Mouse (Mus musculus) urinary bladder, postnatal 14 days (tissue): ENCODE results near the gene Sh3pxd2a.
A peak's percentile ranks its signal among the peaks of the same experiment; 100 is the strongest.

Experiments used
- DNase-seq: peaks from one replicate; pipeline ENCODE4 v3.0.0; 2021; ENCODE audit warnings: low spot score

The Sh3pxd2a gene

GRCm38 (mm10) chr19:47491853-47492252 is 27.7 kb upstream of the Sh3pxd2a start:
- no peak for DNase-seq

- no peak for DNase-seq
Measured at GRCm38 (mm10) chr19:47489233-47489632, 25.0 kb upstream of the Sh3pxd2a start.

GRCm38 (mm10) chr19:47488250-47488649 is 24.0 kb upstream of the Sh3pxd2a start:
- peak; percentile 67 for DNase-seq

GRCm38 (mm10) chr19:47487572-47487971 is 23.4 kb upstream of the Sh3pxd2a start:
- no peak for DNase-seq

GRCm38 (mm10) chr19:47485997-47486566 is 21.9 kb upstream of the Sh3pxd2a start:
- DNase-seq = no peak

- no peak for DNase-seq
Measured at GRCm38 (mm10) chr19:47484110-47484509, 19.9 kb upstream of the Sh3pxd2a start.

GRCm38 (mm10) chr19:47483346-47483745 is 19.1 kb upstream of the Sh3pxd2a start:
- no peak for DNase-seq

- DNase-seq = no peak
Measured at GRCm38 (mm10) chr19:47473453-47473852, 9.3 kb upstream of the Sh3pxd2a start.

GRCm38 (mm10) chr19:47472881-47473400 is 8.7 kb upstream of the Sh3pxd2a start:
- no peak for DNase-seq

GRCm38 (mm10) chr19:47471808-47472207 is 7.6 kb upstream of the Sh3pxd2a start:
- no peak for DNase-seq

GRCm38 (mm10) chr19:47468750-47469149 is 4.5 kb upstream of the Sh3pxd2a start:
- DNase-seq = no peak

GRCm38 (mm10) chr19:47466775-47467174 is 2.6 kb upstream of the Sh3pxd2a start:
- DNase-seq = no peak

- no peak for DNase-seq
Measured at GRCm38 (mm10) chr19:47465467-47465866, 1.3 kb upstream of the Sh3pxd2a start.

GRCm38 (mm10) chr19:47463636-47464303 is 431 bp downstream of the Sh3pxd2a start:
- peak; percentile 87 for DNase-seq

- no peak for DNase-seq
Measured at GRCm38 (mm10) chr19:47463206-47463605, 995 bp downstream of the Sh3pxd2a start.

- DNase-seq = no peak
Measured at GRCm38 (mm10) chr19:47462725-47463124, 1.5 kb downstream of the Sh3pxd2a start.

- DNase-seq = no peak
Measured at GRCm38 (mm10) chr19:47461838-47462237, 2.4 kb downstream of the Sh3pxd2a start.

- DNase-seq = no peak
Measured at GRCm38 (mm10) chr19:47461386-47461785, 2.8 kb downstream of the Sh3pxd2a start.

- DNase-seq = no peak
Measured at GRCm38 (mm10) chr19:47460120-47460960, 3.9 kb downstream of the Sh3pxd2a start.

GRCm38 (mm10) chr19:47459214-47459613 is 5.0 kb downstream of the Sh3pxd2a start:
- no peak for DNase-seq

GRCm38 (mm10) chr19:47458504-47459161 is 5.6 kb downstream of the Sh3pxd2a start:
- DNase-seq = no peak
